Mouse (Mus musculus) stomach, postnatal 0 days (tissue): ENCODE measurements around the gene Dmd. TPM values are rescaled to one million over a fixed set of nuclear protein-coding genes. Genes with fewer than 3 reads are reported as not detected.

Experiments used
- ATAC-seq: fragments of 200-750 bp; cut with Nextera tagmentation; 2 replicates; pipeline ENCODE4 v1.8.0; 2017; ENCODE audit not compliant: low FRiP score, low TSS enrichment
- DNase-seq: peaks from one replicate; pipeline ENCODE4 v3.0.0-alpha.2; 2016; ENCODE audit warnings: low spot score
- H3K27ac ChIP-seq: fragments of 300-500 bp; sonication (generic); replicated peaks from 2 replicates; pipeline ENCODE4 v1.5.1; 2014; ENCODE audit warnings: mild to moderate bottlenecking, control low read depth
- H3K27me3 ChIP-seq: fragments of 300-500 bp; sonication (generic); 2 replicates; pipeline ENCODE4 v1.6.1; 2014; ENCODE audit warnings: low read length; ENCODE audit not compliant: control insufficient read depth, insufficient read depth
- H3K36me3 ChIP-seq: fragments of 300-500 bp; sonication (generic); 2 replicates; pipeline ENCODE4 v1.6.1; 2014; ENCODE audit warnings: low read length, mixed read lengths; ENCODE audit not compliant: control insufficient read depth, insufficient read depth
- H3K4me1 ChIP-seq: fragments of 300-500 bp; sonication (generic); replicated peaks from 2 replicates; pipeline ENCODE4 v1.6.1; 2014; ENCODE audit warnings: antibody characterized with exemption; ENCODE audit not compliant: control insufficient read depth, insufficient read depth
- H3K4me2 ChIP-seq: fragments of 300-500 bp; sonication (generic); replicated peaks from 2 replicates; pipeline ENCODE4 v1.6.1; 2014; ENCODE audit warnings: low read depth, mild to moderate bottlenecking, control low read depth, moderate library complexity
- H3K4me3 ChIP-seq: fragments of 300-500 bp; sonication (generic); 2 replicates; pipeline ENCODE4 v1.5.1; 2014; ENCODE audit warnings: low read depth, low read length, control low read depth
- H3K9ac ChIP-seq: fragments of 300-500 bp; sonication (generic); 2 replicates; pipeline ENCODE4 v1.6.1; 2014; ENCODE audit warnings: mild to moderate bottlenecking, low read length, control low read depth, mixed read lengths
- H3K9me3 ChIP-seq: fragments of 300-500 bp; sonication (generic); 2 replicates; pipeline ENCODE4 v1.6.1; 2016; ENCODE audit warnings: low read length; ENCODE audit not compliant: control insufficient read depth
- CTCF ChIP-seq: IDR thresholded peaks from 2 replicates; pipeline ENCODE4 v1.5.1; 2016; ENCODE audit warnings: antibody characterized with exemption, low read depth, mild to moderate bottlenecking, moderate library complexity
- EP300 ChIP-seq: optimal IDR thresholded peaks from 2 replicates; pipeline ENCODE3; 2016; ENCODE audit warnings: antibody characterized with exemption
- WGBS: fragments of 180-500 bp; shearing (Covaris S2); extraction: QIAGEN DNeasy Blood & Tissue Kit; methylation state at CpG from one replicate; pipeline ENCODE4 v1.1.7; 2014; 5-methylcytosine and 5-hydroxymethylcytosine counted together
- polyA plus RNA-seq: library from polyadenylated mRNA; unstranded; fragments of >200 nt; fragmentation: Nextera tagmentation; extraction: Ambion mirVana; gene quantifications from 2 replicates; pipeline ENCODE4 v1.2.1, GENCODE M21; 2015

The Dmd gene
- polyA plus RNA-seq, 1 experiment from 2014 or later, result 15.5 TPM

DNA sequence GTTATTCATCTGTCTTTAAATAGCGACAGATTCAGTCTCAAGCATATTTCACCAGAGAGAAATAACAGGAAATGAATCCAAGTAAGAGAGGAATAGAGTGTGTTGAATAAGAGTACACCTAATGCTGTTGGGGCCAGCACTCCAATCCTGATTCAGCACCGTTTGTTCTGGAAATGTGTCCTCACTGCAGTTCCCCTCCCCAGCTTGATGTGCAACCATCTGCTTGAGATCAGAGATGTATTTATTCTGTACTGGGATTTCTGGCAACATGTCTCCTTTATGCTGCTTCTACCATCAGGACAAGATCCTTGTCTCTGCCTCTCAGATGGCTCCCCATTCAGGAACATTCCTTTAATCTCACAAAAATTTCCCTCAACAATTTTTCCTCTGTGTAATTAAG lies 271.9 kb downstream of the Dmd start:
- Histone ChIP-seq H3K9ac (no peak overlapping the region), H3K4me3 (no peak overlapping the region), H3K4me2 (no peak overlapping the region), H3K27ac (no peak overlapping the region), H3K36me3 (no peaks in the 10 kb centered on the region), H3K27me3 (no peaks in the 10 kb centered on the region), H3K4me1 (no peaks in the 10 kb centered on the region), H3K9me3 (no peaks in the 10 kb centered on the region)
- no peak for TF ChIP-seq EP300
- TF ChIP-seq CTCF, result no peak
- WGBS, result 60% methylated on average over 2 of the region's 2 CpGs
- ATAC-seq (no peak), DNase-seq (no peak)

DNA sequence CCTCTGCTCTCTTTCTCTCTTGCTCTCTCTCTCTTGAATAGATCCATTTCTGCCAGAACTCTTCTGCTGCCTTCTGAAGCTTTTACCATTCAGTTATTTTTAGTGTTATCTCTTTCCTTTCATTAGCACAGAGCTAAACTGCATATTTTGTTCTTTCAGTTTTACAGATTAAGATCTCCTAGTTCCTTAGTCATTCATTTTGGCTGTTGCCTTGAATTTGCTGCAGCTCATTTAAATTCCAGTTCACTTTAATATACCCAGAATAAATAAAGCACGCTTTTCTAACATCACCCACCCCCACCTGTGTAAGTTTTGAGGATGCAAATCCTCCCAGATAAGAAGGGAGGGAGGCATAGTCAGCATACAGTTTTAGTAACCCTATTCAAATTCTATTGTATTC lies 272.4 kb downstream of the Dmd start:
- Histone ChIP-seq H3K4me2 (no peak overlapping the region), H3K9ac (no peak overlapping the region), H3K27ac (no peak overlapping the region), H3K4me1 (no peaks in the 10 kb centered on the region), H3K27me3 (no peaks in the 10 kb centered on the region), H3K36me3 (no peaks in the 10 kb centered on the region), H3K9me3 (no peaks in the 10 kb centered on the region), H3K4me3 (no peak overlapping the region)
- TF ChIP-seq EP300 (no peak), CTCF (no peak)
- DNase-seq (no peak), ATAC-seq (no peak)
- 36% methylated on average over 1 of the region's 1 CpGs for WGBS

DNA sequence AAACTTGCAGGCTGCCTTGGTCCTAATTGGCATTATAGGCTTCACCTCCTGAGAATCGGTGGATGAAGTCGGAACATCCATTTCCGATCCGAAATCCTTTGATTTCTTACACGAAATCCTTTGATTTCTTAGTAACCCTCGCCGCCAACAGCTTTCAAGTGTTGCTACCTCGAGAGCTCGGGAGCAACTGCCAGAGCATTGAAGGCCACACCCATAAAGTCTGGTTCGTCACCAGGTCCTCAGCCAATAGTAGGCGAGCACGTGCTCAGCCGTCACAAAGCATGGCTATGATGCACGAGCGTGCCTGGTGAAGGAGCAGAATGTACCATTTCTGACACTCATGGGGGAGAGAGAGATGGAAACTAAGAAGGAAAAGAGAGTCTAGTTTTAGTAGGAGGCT lies 538.9 kb downstream of the Dmd start, which contains the start of gene Tsga8:
Tsga8 (minus strand) TSS at position 327 of the 400 bp plus-strand sequence.
- H3K4me2 ChIP-seq, result no peak within 1 kb of the TSS
- DNase-seq (no peak), ATAC-seq (no peak)
- no peaks in the 10 kb centered on the region for H3K4me1 ChIP-seq
- 93% methylated on average over 15 of the region's 15 CpGs for WGBS
- H3K27me3 ChIP-seq, result no peaks in the 10 kb centered on the region
- H3K4me3 ChIP-seq, result no peak within 1 kb of the TSS
- H3K9me3 ChIP-seq, result no peaks in the 10 kb centered on the region
- H3K9ac ChIP-seq, result no peak within 1 kb of the TSS
- H3K36me3 ChIP-seq, result no peaks in the 10 kb centered on the region
- H3K27ac ChIP-seq, result no peak within 1 kb of the TSS
- TF ChIP-seq EP300 (no peak), CTCF (no peak)

DNA sequence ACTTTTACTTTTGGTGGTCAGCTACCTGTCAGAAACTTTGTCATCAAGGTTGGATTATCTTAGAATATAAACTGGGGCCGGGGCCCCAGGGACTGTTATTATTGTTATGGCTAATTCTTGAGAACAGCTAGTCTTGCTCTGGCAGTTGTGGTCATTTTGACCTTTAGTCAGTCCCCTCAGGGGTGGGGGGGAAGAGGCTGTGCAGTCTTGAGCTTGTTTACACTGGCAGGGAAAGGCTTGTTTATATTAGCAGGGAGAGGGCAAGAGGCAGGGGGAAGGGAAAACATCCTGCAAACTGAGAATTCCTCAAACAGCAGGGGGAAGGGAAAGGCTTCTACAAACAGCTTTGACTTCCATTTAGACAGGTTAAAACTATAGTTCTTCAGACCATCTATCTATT lies 726.3 kb downstream of the Dmd start:
- TF ChIP-seq EP300 (no peak), CTCF (no peak)
- WGBS, result 13% methylated on average over 1 of the region's 1 CpGs
- DNase-seq, result no peak

GRCm38 (mm10) chrX:83686547-83686946 lies 737.9 kb downstream of the Dmd start:
- no peaks in the 10 kb centered on the region for H3K36me3 ChIP-seq
- TF ChIP-seq CTCF (no peak), EP300 (no peak)
- DNase-seq (no peak), ATAC-seq (no peak)
- H3K9me3 ChIP-seq, result no peaks in the 10 kb centered on the region
- no peak overlapping the region for H3K27ac ChIP-seq
- no peak overlapping the region for H3K4me2 ChIP-seq
- H3K4me3 ChIP-seq, result no peak overlapping the region
- no peaks in the 10 kb centered on the region for H3K4me1 ChIP-seq
- H3K27me3 ChIP-seq, result no peaks in the 10 kb centered on the region
- H3K9ac ChIP-seq, result no peak overlapping the region

More for the DNA sequence above, 726.3 kb downstream of the Dmd start:
- Histone ChIP-seq H3K4me1 (no peaks in the 10 kb centered on the region), H3K27ac (no peak overlapping the region), H3K27me3 (no peaks in the 10 kb centered on the region), H3K9ac (no peak overlapping the region), H3K4me3 (no peak overlapping the region), H3K9me3 (no peaks in the 10 kb centered on the region), H3K36me3 (no peaks in the 10 kb centered on the region), H3K4me2 (no peak overlapping the region)
- ATAC-seq, result no peak

DNA sequence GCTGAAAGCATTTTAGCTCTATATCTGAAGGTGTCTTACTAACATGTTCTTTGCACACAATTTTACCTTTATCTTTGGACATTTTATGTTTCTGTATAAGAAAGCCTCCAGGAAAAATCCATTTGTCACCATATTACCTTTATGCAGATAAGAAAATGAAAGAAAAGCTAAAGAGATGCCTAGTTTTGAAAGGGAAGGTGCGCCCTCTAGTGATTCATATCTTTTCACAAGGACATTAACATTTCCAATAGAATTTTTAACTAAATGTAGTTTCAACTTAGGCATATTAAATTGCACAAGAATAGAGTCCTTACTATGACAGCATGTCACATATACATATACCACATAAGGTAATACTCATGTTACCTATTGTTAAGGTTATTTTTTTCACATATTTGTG lies 791.9 kb downstream of the Dmd start:
- DNase-seq, result no peak
- H3K27me3 ChIP-seq, result no peaks in the 10 kb centered on the region
- no peak overlapping the region for H3K4me2 ChIP-seq
- H3K4me3 ChIP-seq, result no peak overlapping the region
- H3K4me1 ChIP-seq, result no peaks in the 10 kb centered on the region
- H3K9me3 ChIP-seq, result no peaks in the 10 kb centered on the region
- H3K9ac ChIP-seq, result no peak overlapping the region
- H3K36me3 ChIP-seq, result no peaks in the 10 kb centered on the region
- peak; percentile 67 for TF ChIP-seq CTCF
- no peak for TF ChIP-seq EP300
- ATAC-seq, result no peak
- H3K27ac ChIP-seq, result no peak overlapping the region
- WGBS, result 3% methylated on average over 1 of the region's 1 CpGs
